16 mouse cellular contexts compared by ENCODE assay signal in the genomic region with DNA sequence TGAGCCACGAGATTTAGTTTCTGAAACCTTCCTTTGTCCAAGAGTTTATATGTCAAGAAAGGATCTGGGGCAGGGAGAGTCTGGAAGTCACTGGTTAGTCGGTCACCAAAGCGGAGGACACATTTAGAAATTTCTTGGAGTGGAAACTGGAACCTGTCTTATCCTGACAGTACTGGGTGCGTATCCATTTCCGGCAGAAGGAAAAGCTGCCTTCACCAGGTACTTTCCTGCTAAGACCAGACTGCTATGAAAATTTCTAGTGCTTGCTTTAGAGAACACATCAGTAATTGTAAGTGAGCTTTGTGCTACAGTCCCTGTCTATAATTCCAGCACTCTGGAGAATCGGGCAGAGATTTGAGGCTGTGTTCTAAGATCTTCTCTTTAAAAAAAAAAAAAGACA. TPM values are rescaled to one million over a fixed set of nuclear protein-coding genes. Genes with fewer than 3 reads are reported as not detected.
A peak's percentile ranks its signal among the peaks of the same experiment; 100 is the strongest.
DNase-seq lines count a peak whose midpoint lies in the region; ATAC-seq lines count a peak whose summit lies in the region.
"Had no signal": no experiment of that assay in that cellular context is flagged by ENCODE, and none has a peak within 500 bp of the region (broad histone marks: within the 10 kb centered on the region; RNA-seq: fewer than 3 reads in every experiment).

No protein-coding gene starts in this region.

- H3K4me2 ChIP-seq in forebrain, embryonic 13.5 days = no peak overlapping the region
- H3K4me2 ChIP-seq in kidney, embryonic 16.5 days (replicated peaks; ENCODE audit: low read depth, low read length) = 0 out of 2 replicates have a peak overlapping the region, but pooled peaks have one; percentile 5
- H3K4me2 ChIP-seq in intestine, embryonic 16.5 days (ENCODE audit: low read depth, low read length) = no peak overlapping the region

- H3K27ac ChIP-seq in forebrain, embryonic 13.5 days = no peak overlapping the region
- H3K27ac ChIP-seq in forebrain, embryonic 10.5 days = no peak overlapping the region
- no peak overlapping the region for H3K27ac ChIP-seq in kidney, embryonic 16.5 days (ENCODE audit: low read length)
- no peak overlapping the region for H3K27ac ChIP-seq in intestine, embryonic 16.5 days (ENCODE audit: low read length)
- H3K27ac ChIP-seq: layer of hippocampus, adult 2 months had no signal

- no peaks in the 10 kb centered on the region for H3K36me3 ChIP-seq in forebrain, embryonic 13.5 days (ENCODE audit: poor library complexity, severe bottlenecking)
- no peaks in the 10 kb centered on the region for H3K36me3 ChIP-seq in forebrain, embryonic 10.5 days (replicated peaks)
- no peaks in the 10 kb centered on the region for H3K36me3 ChIP-seq in kidney, embryonic 16.5 days (ENCODE audit: insufficient read depth, low read length)
- H3K36me3 ChIP-seq in intestine, embryonic 16.5 days (ENCODE audit: control insufficient read depth, insufficient read depth, low read length) = no peaks in the 10 kb centered on the region
- H3K36me3 ChIP-seq: G1E had no signal

- no peak overlapping the region for H3K4me3 ChIP-seq in forebrain, embryonic 13.5 days
- no peak overlapping the region for H3K4me3 ChIP-seq in forebrain, embryonic 10.5 days
- no peak overlapping the region for H3K4me3 ChIP-seq in kidney, embryonic 16.5 days (ENCODE audit: low read length)
- H3K4me3 ChIP-seq in intestine, embryonic 16.5 days (ENCODE audit: low read length) = no peak overlapping the region
- H3K4me3 ChIP-seq: layer of hippocampus, adult 2 months; megakaryocyte, embryonic 14.5 days; myocyte had no signal

- H3K4me1 ChIP-seq in forebrain, embryonic 13.5 days = peaks cover 12% of the 10 kb centered on the region
- peaks cover 24% of the 10 kb centered on the region for H3K4me1 ChIP-seq in forebrain, embryonic 10.5 days
- H3K4me1 ChIP-seq in kidney, embryonic 16.5 days (ENCODE audit: insufficient read depth, low read length) = peaks cover 19% of the 10 kb centered on the region
- no peaks in the 10 kb centered on the region for H3K4me1 ChIP-seq in intestine, embryonic 16.5 days (ENCODE audit: control insufficient read depth, insufficient read depth, low read length)
- H3K4me1 ChIP-seq: megakaryocyte, embryonic 14.5 days had no signal

- H3K9me3 ChIP-seq in forebrain, embryonic 13.5 days (replicated peaks) = no peaks in the 10 kb centered on the region
- no peaks in the 10 kb centered on the region for H3K9me3 ChIP-seq in forebrain, embryonic 10.5 days
- H3K9me3 ChIP-seq in kidney, embryonic 16.5 days (ENCODE audit: low read length) = no peaks in the 10 kb centered on the region
- no peaks in the 10 kb centered on the region for H3K9me3 ChIP-seq in intestine, embryonic 16.5 days (ENCODE audit: control insufficient read depth, low read length)

- H3K9ac ChIP-seq in forebrain, embryonic 13.5 days = no peak overlapping the region
- H3K9ac ChIP-seq in kidney, embryonic 16.5 days (replicated peaks; ENCODE audit: low read length) = no peak overlapping the region
- H3K9ac ChIP-seq in intestine, embryonic 16.5 days (ENCODE audit: low read depth, low read length) = no peak overlapping the region

- DNase-seq in forebrain, embryonic 10.5 days (ENCODE audit: extremely low spot score, low spot score) = no peak
- DNase-seq in kidney, adult 8-10 months = no peak
- DNase-seq in retina, postnatal 1 day = peak; percentile 23
- DNase-seq in retina, embryonic 14.5 days (ENCODE audit: low spot score) = no peak
- no peak for DNase-seq in thymus, postnatal 10 days (ENCODE audit: low spot score in 2 of 2)
- DNase-seq: adrenal gland, postnatal 14 days; cerebellum, adult 9-11 months; kidney, adult 18-20 months; thymus, postnatal 36 days had no signal

- H3K27me3 ChIP-seq in forebrain, embryonic 13.5 days = no peaks in the 10 kb centered on the region
- 0 out of 2 replicates have a peak, but pooled peaks cover 8% of the 10 kb centered on the region for H3K27me3 ChIP-seq in forebrain, embryonic 10.5 days (ENCODE audit: poor library complexity, severe bottlenecking)
- H3K27me3 ChIP-seq in kidney, embryonic 16.5 days (ENCODE audit: insufficient read depth, low read length) = no peaks in the 10 kb centered on the region
- H3K27me3 ChIP-seq in intestine, embryonic 16.5 days (replicated peaks; ENCODE audit: control insufficient read depth, insufficient read depth, low read length) = no peaks in the 10 kb centered on the region
- H3K27me3 ChIP-seq: megakaryocyte, embryonic 14.5 days had no signal

- 0 out of 2 replicates have a peak, but pooled peaks have one; percentile 16 for ATAC-seq in forebrain, embryonic 13.5 days
- no peak for ATAC-seq in kidney, embryonic 16.5 days (ENCODE audit: low FRiP score, low TSS enrichment)
- no peak for ATAC-seq in intestine, embryonic 16.5 days

- WGBS in forebrain, embryonic 13.5 days = 42% methylated on average over 6 of the region's 6 CpGs
- 50% methylated on average over 6 of the region's 6 CpGs for WGBS in forebrain, embryonic 10.5 days
- 34% methylated on average over 6 of the region's 6 CpGs for WGBS in kidney, embryonic 16.5 days
- WGBS in intestine, embryonic 16.5 days = 44% methylated on average over 6 of the region's 6 CpGs

RNA-seq across cellular contexts. Expression of gene Lrig3, which starts 49.2 kb away (rescaled TPM):
- polyA plus RNA-seq in forebrain, embryonic 13.5 days (2015; fragmentation: Nextera tagmentation; extraction: Ambion mirVana) = 2.4 and 3.0 TPM in 2 replicates
- polyA plus RNA-seq in forebrain, embryonic 10.5 days (2016; fragmentation: Nextera tagmentation; extraction: Ambion mirVana) = 10.1 and 11.1 TPM in 2 replicates
- polyA plus RNA-seq in kidney, embryonic 16.5 days (2015; fragmentation: Nextera tagmentation; extraction: Ambion mirVana) = 18.1 and 22.7 TPM in 2 replicates
- polyA plus RNA-seq in intestine, embryonic 16.5 days (2015; fragmentation: Nextera tagmentation; extraction: Ambion mirVana) = 9.2 and 10.2 TPM in 2 replicates
- polyA plus RNA-seq: G1E had no signal
